ENCODE assay signal across 8 mouse cellular contexts in the genomic region with DNA sequence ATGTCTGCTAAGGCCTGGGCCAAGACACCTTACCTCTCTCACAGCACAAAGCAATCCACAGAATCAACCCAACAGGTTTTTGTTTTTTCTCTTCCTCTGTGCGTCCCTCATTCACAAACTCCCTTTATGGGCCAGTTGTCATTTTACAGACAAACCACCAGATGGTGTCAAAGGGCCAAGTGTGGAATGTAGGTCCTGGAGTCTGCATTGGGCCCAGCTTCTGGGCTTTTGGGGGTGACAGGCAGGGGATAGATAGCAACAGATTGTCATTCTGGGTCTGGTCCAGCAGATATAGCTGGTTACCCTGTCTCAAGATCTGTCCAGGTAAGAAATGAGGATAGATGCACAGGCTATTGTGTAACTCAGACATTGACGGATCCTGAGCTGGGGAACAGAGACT. TPM values are rescaled to one million over a fixed set of nuclear protein-coding genes. Genes with fewer than 3 reads are reported as not detected.
DNase-seq lines count a peak whose midpoint lies in the region; ATAC-seq and TF ChIP-seq lines count a peak whose summit lies in the region.

No protein-coding gene starts in this region.

- no peak for TF ChIP-seq POLR2A in testis, adult 2 months (IDR thresholded peaks at IDR 0.05; ENCODE audit: control insufficient read depth, low read depth, low read length)

- no peaks in the 10 kb centered on the region for H3K36me3 ChIP-seq in heart, embryonic 11.5 days (ENCODE audit: control insufficient read depth, insufficient read depth, low read length)
- H3K36me3 ChIP-seq in testis, adult 2 months (ENCODE audit: control insufficient read depth, insufficient read depth, low read length) = no peaks in the 10 kb centered on the region
- H3K36me3 ChIP-seq in lung, embryonic 14.5 days (ENCODE audit: insufficient read depth) = no peaks in the 10 kb centered on the region
- no peaks in the 10 kb centered on the region for H3K36me3 ChIP-seq in stomach, postnatal 0 days (ENCODE audit: control insufficient read depth, insufficient read depth, low read length)

- no peak overlapping the region for H3K4me2 ChIP-seq in heart, embryonic 11.5 days
- H3K4me2 ChIP-seq in lung, embryonic 14.5 days = no peak overlapping the region
- H3K4me2 ChIP-seq in stomach, postnatal 0 days (replicated peaks; ENCODE audit: low read depth) = no peak overlapping the region

- H3K27me3 ChIP-seq in heart, embryonic 11.5 days (ENCODE audit: control insufficient read depth, insufficient read depth, low read length) = peaks cover 12% of the 10 kb centered on the region; the same call in 1 of the 2 replicates
- no peaks in the 10 kb centered on the region for H3K27me3 ChIP-seq in testis, adult 2 months (ENCODE audit: control insufficient read depth, insufficient read depth, low read length)
- no peaks in the 10 kb centered on the region for H3K27me3 ChIP-seq in lung, embryonic 14.5 days (ENCODE audit: insufficient read depth, low read length)
- no peaks in the 10 kb centered on the region for H3K27me3 ChIP-seq in stomach, postnatal 0 days (ENCODE audit: control insufficient read depth, insufficient read depth, low read length)

- DNase-seq in heart, adult 8-10 months (ENCODE audit: low spot score) = peak; percentile 49
- no peak for DNase-seq in testis, postnatal 10 days (ENCODE audit: low spot score)
- DNase-seq in lung, embryonic 14.5 days = peak; percentile 78
- peak; percentile 41 for DNase-seq in stomach, postnatal 0 days (ENCODE audit: low spot score)
- no peak for DNase-seq in T-cell, adult 2 months (ENCODE audit: low spot score)

- H3K9me3 ChIP-seq in heart, embryonic 11.5 days (replicated peaks; ENCODE audit: control insufficient read depth, low read length) = no peaks in the 10 kb centered on the region
- H3K9me3 ChIP-seq in lung, embryonic 14.5 days (ENCODE audit: low read depth, low read length) = no peaks in the 10 kb centered on the region
- no peaks in the 10 kb centered on the region for H3K9me3 ChIP-seq in stomach, postnatal 0 days (ENCODE audit: control insufficient read depth, low read length)

- TF ChIP-seq EP300 in stomach, postnatal 0 days (optimal IDR thresholded peaks at IDR 0.05) = no peak

- 37% methylated on average over 2 of the region's 2 CpGs for WGBS in heart, embryonic 11.5 days (ENCODE audit: insufficient replicate concordance)
- WGBS in lung, embryonic 14.5 days = 33% methylated on average over 2 of the region's 2 CpGs
- WGBS in stomach, postnatal 0 days = 40% methylated on average over 2 of the region's 2 CpGs

- H3K4me1 ChIP-seq in heart, embryonic 11.5 days (ENCODE audit: control insufficient read depth, insufficient read depth, low read length) = no peaks in the 10 kb centered on the region
- H3K4me1 ChIP-seq in testis, adult 2 months (ENCODE audit: control insufficient read depth, insufficient read depth, low read length) = no peaks in the 10 kb centered on the region
- H3K4me1 ChIP-seq in lung, embryonic 14.5 days (ENCODE audit: insufficient read depth) = no peaks in the 10 kb centered on the region
- H3K4me1 ChIP-seq in stomach, postnatal 0 days (replicated peaks; ENCODE audit: control insufficient read depth, insufficient read depth) = no peaks in the 10 kb centered on the region

- H3K27ac ChIP-seq in heart, embryonic 11.5 days (ENCODE audit: low read depth, low read length) = no peak overlapping the region
- H3K27ac ChIP-seq in testis, adult 2 months (ENCODE audit: control insufficient read depth, insufficient read depth, low read depth, low read length) = no peak overlapping the region
- no peak overlapping the region for H3K27ac ChIP-seq in lung, embryonic 14.5 days (ENCODE audit: low read depth)
- no peak overlapping the region for H3K27ac ChIP-seq in stomach, postnatal 0 days (replicated peaks)

- H3K9ac ChIP-seq in heart, embryonic 11.5 days (ENCODE audit: low read depth, low read length) = no peak overlapping the region
- no peak overlapping the region for H3K9ac ChIP-seq in lung, embryonic 14.5 days
- no peak overlapping the region for H3K9ac ChIP-seq in stomach, postnatal 0 days (ENCODE audit: low read length)

- H3K4me3 ChIP-seq in heart, embryonic 11.5 days (ENCODE audit: low read depth, low read length) = no peak overlapping the region
- no peak overlapping the region for H3K4me3 ChIP-seq in testis, adult 2 months (ENCODE audit: control insufficient read depth, low read depth, low read length)
- no peak overlapping the region for H3K4me3 ChIP-seq in lung, embryonic 14.5 days (ENCODE audit: low read depth, low read length)
- no peak overlapping the region for H3K4me3 ChIP-seq in stomach, postnatal 0 days (ENCODE audit: low read depth, low read length)

- no peak for ATAC-seq in heart, embryonic 11.5 days (replicated peaks; ENCODE audit: insufficient number of reproducible peaks, low FRiP score, low TSS enrichment)
- ATAC-seq in common myeloid progenitor, adult 5-6 weeks (replicated peaks; ENCODE audit: low read depth, poor library complexity, severe bottlenecking) = peak; percentile 76
- no peak; the same call in 1 of the 2 replicates for ATAC-seq in lung, embryonic 14.5 days (ENCODE audit: insufficient read depth)
- ATAC-seq in stomach, postnatal 0 days (ENCODE audit: low FRiP score, low TSS enrichment) = no peak

- 0 out of 2 replicates have a peak, but pooled peaks have one; percentile 24 for TF ChIP-seq CTCF in testis, adult 2 months (IDR thresholded peaks at IDR 0.05; ENCODE audit: control insufficient read depth, insufficient read depth, insufficient replicate concordance, low read depth, low read length)
- peak; percentile 88 for TF ChIP-seq CTCF in lung, embryonic 14.5 days (IDR thresholded peaks at IDR 0.05; ENCODE audit: low read depth)
- peak; percentile 95 for TF ChIP-seq CTCF in stomach, postnatal 0 days (IDR thresholded peaks at IDR 0.05; ENCODE audit: low read depth)

RNA-seq across cellular contexts. Expression of a gene that starts 23.0 kb away (rescaled TPM):
- total RNA-seq in heart, adult 8-10 months (2022) = 10 to 100 TPM in 2 of 4 experiments, 1 to 10 TPM in 2; 5.7 to 10.5 (median 9.3) TPM
- polyA plus RNA-seq in heart, embryonic 11.5 days (2014; fragmentation: Nextera tagmentation; extraction: Ambion mirVana) = 3.1 and 3.3 TPM in 2 replicates
- polyA plus RNA-seq in testis, adult 2 months (2012; rRNA removed) = 4.3 and 4.4 TPM in 2 replicates
- total RNA-seq in common myeloid progenitor, adult 5-6 weeks (2017) = 6.1 and 9.2 TPM in 2 replicates
- 4.4 and 4.8 TPM in 2 replicates for polyA plus RNA-seq in lung, embryonic 14.5 days (2014; fragmentation: Nextera tagmentation; extraction: Ambion mirVana)
- 5.8 and 6.2 TPM in 2 replicates for polyA plus RNA-seq in stomach, postnatal 0 days (2015; fragmentation: Nextera tagmentation; extraction: Ambion mirVana)

Comparison
In these comparisons a context has a peak if more than half of its experiments do, and no peak if none do; other contexts are left out.
1. DNase-seq: peak in heart, adult 8-10 months (single experiment), lung, embryonic 14.5 days (single experiment) and stomach, postnatal 0 days (single experiment); none in testis, postnatal 10 days (single experiment) and T-cell, adult 2 months (single experiment).
2. CTCF ChIP-seq: peak in every context shown above with its lines; median percentile 95 in stomach, postnatal 0 days; 88 in lung, embryonic 14.5 days; 24 in testis, adult 2 months.